Mouse (Mus musculus): ENCODE measurements around the gene Pxdn. TPM values are rescaled to one million over a fixed set of nuclear protein-coding genes. Genes with fewer than 3 reads are reported as not detected.

The Pxdn gene
- polyA plus RNA-seq, 1 experiment from 2014 or later, result 18.4 TPM

- 84% methylated on average over 8 of the region's 8 CpGs for WGBS
- Histone ChIP-seq H3K9ac (ENCODE audit: low read depth, low read length) (no peak overlapping the region), H3K36me3 (ENCODE audit: control insufficient read depth, insufficient read depth) (peaks cover 12% of the 10 kb centered on the region; the same call in 1 of the 2 replicates), H3K27me3 (replicated peaks; ENCODE audit: control insufficient read depth, insufficient read depth, low read length) (no peaks in the 10 kb centered on the region), H3K9me3 (ENCODE audit: control insufficient read depth) (no peaks in the 10 kb centered on the region), H3K27ac (ENCODE audit: low read depth, low read length) (no peak overlapping the region), H3K4me1 (replicated peaks; ENCODE audit: control insufficient read depth, insufficient read depth, low read length) (no peaks in the 10 kb centered on the region), H3K4me2 (replicated peaks; ENCODE audit: low read depth) (no peak overlapping the region), H3K4me3 (ENCODE audit: low read depth, low read length) (no peak overlapping the region)
- no peak for TF ChIP-seq CTCF (IDR thresholded peaks at IDR 0.05; ENCODE audit: low read depth)
- ATAC-seq, result no peak
Observed at GRCm38 (mm10) chr12:29980076-29980475, 42.7 kb downstream of the Pxdn start.

DNA sequence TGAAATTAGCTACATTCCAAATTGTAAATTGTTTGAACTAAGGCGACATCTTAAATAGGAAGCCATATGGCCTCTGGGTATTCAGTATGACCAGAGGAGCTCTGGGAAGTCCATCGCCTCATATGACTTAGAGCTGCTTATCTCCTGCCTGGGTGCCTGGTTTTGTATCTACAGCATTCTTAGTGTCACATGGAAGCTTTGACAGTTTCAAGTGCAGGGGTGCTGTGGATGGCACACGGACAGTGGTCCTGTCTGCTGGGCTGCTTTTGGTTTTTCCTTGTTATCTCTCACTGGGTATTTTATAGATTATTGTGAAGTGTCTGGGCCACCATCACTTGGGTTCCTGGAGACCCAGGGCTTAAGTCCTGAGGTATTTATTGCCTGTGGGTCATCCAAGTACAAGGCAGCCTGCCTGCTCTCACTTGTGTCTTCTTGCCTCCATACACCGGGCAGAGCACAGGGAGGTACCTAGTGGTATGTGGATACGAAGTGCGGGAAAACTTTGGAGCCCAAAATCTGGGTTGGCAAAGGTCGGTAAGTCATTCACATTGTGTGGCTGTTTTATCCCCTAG, 44.4 kb downstream of the Pxdn start:
- no peak overlapping the region for H3K4me3 ChIP-seq (ENCODE audit: low read depth, low read length)
- 85% methylated on average over 7 of the region's 7 CpGs for WGBS
- H3K4me1 ChIP-seq (replicated peaks; ENCODE audit: control insufficient read depth, insufficient read depth, low read length), result no peaks in the 10 kb centered on the region
- TF ChIP-seq CTCF (IDR thresholded peaks at IDR 0.05; ENCODE audit: low read depth), result no peak
- no peak for ATAC-seq
- no peaks in the 10 kb centered on the region for H3K9me3 ChIP-seq (ENCODE audit: control insufficient read depth)
- peaks cover 22% of the 10 kb centered on the region; the same call in 1 of the 2 replicates for H3K36me3 ChIP-seq (ENCODE audit: control insufficient read depth, insufficient read depth)
- H3K9ac ChIP-seq (ENCODE audit: low read depth, low read length), result no peak overlapping the region
- no peaks in the 10 kb centered on the region for H3K27me3 ChIP-seq (replicated peaks; ENCODE audit: control insufficient read depth, insufficient read depth, low read length)
- H3K4me2 ChIP-seq (replicated peaks; ENCODE audit: low read depth), result no peak overlapping the region
- no peak overlapping the region for H3K27ac ChIP-seq (ENCODE audit: low read depth, low read length)

GRCm38 (mm10) chr12:29983190-29983589, 45.8 kb downstream of the Pxdn start:
- WGBS, result 97% methylated on average over 9 of the region's 9 CpGs
- Histone ChIP-seq H3K9me3 (ENCODE audit: control insufficient read depth) (no peaks in the 10 kb centered on the region), H3K9ac (ENCODE audit: low read depth, low read length) (no peak overlapping the region), H3K27ac (ENCODE audit: low read depth, low read length) (no peak overlapping the region), H3K36me3 (ENCODE audit: control insufficient read depth, insufficient read depth) (peaks cover 22% of the 10 kb centered on the region; the same call in 1 of the 2 replicates), H3K4me2 (replicated peaks; ENCODE audit: low read depth) (no peak overlapping the region), H3K4me1 (replicated peaks; ENCODE audit: control insufficient read depth, insufficient read depth, low read length) (no peaks in the 10 kb centered on the region), H3K27me3 (replicated peaks; ENCODE audit: control insufficient read depth, insufficient read depth, low read length) (no peaks in the 10 kb centered on the region), H3K4me3 (ENCODE audit: low read depth, low read length) (no peak overlapping the region)
- no peak for ATAC-seq
- TF ChIP-seq CTCF (IDR thresholded peaks at IDR 0.05; ENCODE audit: low read depth), result no peak

DNA sequence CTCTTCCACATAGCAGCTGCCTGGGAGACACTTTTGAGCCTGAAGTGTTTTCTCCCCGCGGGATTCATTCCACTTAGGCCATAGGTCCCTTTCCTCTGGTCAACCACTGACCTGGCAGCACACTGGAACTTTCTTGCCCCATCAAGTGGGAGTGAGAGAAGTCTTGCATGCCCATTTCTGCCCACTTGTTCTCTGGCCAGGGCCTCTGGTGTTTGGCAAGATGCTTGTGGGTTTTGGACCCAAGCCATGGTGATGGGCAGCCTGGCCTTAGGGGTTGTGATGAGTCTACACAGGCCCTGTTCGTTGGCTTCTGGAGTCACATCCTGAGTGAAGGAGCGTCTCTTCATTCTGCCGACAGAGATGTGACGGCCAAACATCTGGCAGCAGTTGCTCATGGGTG, 47.7 kb downstream of the Pxdn start:
- no peaks in the 10 kb centered on the region for H3K9me3 ChIP-seq (ENCODE audit: control insufficient read depth)
- H3K36me3 ChIP-seq (ENCODE audit: control insufficient read depth, insufficient read depth), result peaks cover 22% of the 10 kb centered on the region; the same call in 1 of the 2 replicates
- no peak for ATAC-seq
- no peak for TF ChIP-seq CTCF (IDR thresholded peaks at IDR 0.05; ENCODE audit: low read depth)
- H3K4me2 ChIP-seq (replicated peaks; ENCODE audit: low read depth), result no peak overlapping the region
- no peak overlapping the region for H3K9ac ChIP-seq (ENCODE audit: low read depth, low read length)
- no peaks in the 10 kb centered on the region for H3K27me3 ChIP-seq (replicated peaks; ENCODE audit: control insufficient read depth, insufficient read depth, low read length)
- H3K4me3 ChIP-seq (ENCODE audit: low read depth, low read length), result no peak overlapping the region
- no peak overlapping the region for H3K27ac ChIP-seq (ENCODE audit: low read depth, low read length)
- 85% methylated on average over 6 of the region's 6 CpGs for WGBS
- H3K4me1 ChIP-seq (replicated peaks; ENCODE audit: control insufficient read depth, insufficient read depth, low read length), result no peaks in the 10 kb centered on the region

GRCm38 (mm10) chr12:29986241-29986640, 48.8 kb downstream of the Pxdn start:
- Histone ChIP-seq H3K27ac (ENCODE audit: low read depth, low read length) (no peak overlapping the region), H3K9ac (ENCODE audit: low read depth, low read length) (no peak overlapping the region), H3K4me1 (replicated peaks; ENCODE audit: control insufficient read depth, insufficient read depth, low read length) (no peaks in the 10 kb centered on the region), H3K27me3 (replicated peaks; ENCODE audit: control insufficient read depth, insufficient read depth, low read length) (no peaks in the 10 kb centered on the region), H3K4me2 (replicated peaks; ENCODE audit: low read depth) (no peak overlapping the region), H3K4me3 (ENCODE audit: low read depth, low read length) (no peak overlapping the region), H3K36me3 (ENCODE audit: control insufficient read depth, insufficient read depth) (peaks cover 22% of the 10 kb centered on the region; the same call in 1 of the 2 replicates), H3K9me3 (ENCODE audit: control insufficient read depth) (no peaks in the 10 kb centered on the region)
- 89% methylated on average over 10 of the region's 10 CpGs for WGBS
- no peak for ATAC-seq
- no peak for TF ChIP-seq CTCF (IDR thresholded peaks at IDR 0.05; ENCODE audit: low read depth)

- 85% methylated on average over 5 of the region's 5 CpGs for WGBS
- Histone ChIP-seq H3K27me3 (replicated peaks; ENCODE audit: control insufficient read depth, insufficient read depth, low read length) (no peaks in the 10 kb centered on the region), H3K27ac (ENCODE audit: low read depth, low read length) (no peak overlapping the region), H3K4me3 (ENCODE audit: low read depth, low read length) (no peak overlapping the region), H3K4me2 (replicated peaks; ENCODE audit: low read depth) (no peak overlapping the region), H3K9me3 (ENCODE audit: control insufficient read depth) (no peaks in the 10 kb centered on the region), H3K4me1 (replicated peaks; ENCODE audit: control insufficient read depth, insufficient read depth, low read length) (no peaks in the 10 kb centered on the region), H3K9ac (ENCODE audit: low read depth, low read length) (no peak overlapping the region), H3K36me3 (ENCODE audit: control insufficient read depth, insufficient read depth) (peaks cover 48% of the 10 kb centered on the region)
- TF ChIP-seq CTCF (IDR thresholded peaks at IDR 0.05; ENCODE audit: low read depth), result no peak
- ATAC-seq, result no peak
Observed at GRCm38 (mm10) chr12:29998895-29999294, 61.5 kb downstream of the Pxdn start.

All from intestine, postnatal 0 days (tissue).